Mouse (Mus musculus) thymus, adult 2 months (tissue): ENCODE results near the gene Ap1s1. TPM values are rescaled to one million over a fixed set of nuclear protein-coding genes. Genes with fewer than 3 reads are reported as not detected.

ENCODE experiments used
- DNase-seq: peaks from one replicate; pipeline ENCODE4 v3.0.0; 2021
- H3K27ac ChIP-seq: fragments of 200-500 bp; 2 replicates; pipeline ENCODE4 v1.5.1; 2012; ENCODE audit warnings: low read length, control low read depth; ENCODE audit not compliant: control insufficient read depth, insufficient read depth
- H3K27me3 ChIP-seq: fragments of 200-500 bp; 2 replicates; pipeline ENCODE4 v1.6.1; 2012; ENCODE audit warnings: mild to moderate bottlenecking, low read length, moderate library complexity, mixed read lengths; ENCODE audit not compliant: control insufficient read depth, insufficient read depth
- H3K36me3 ChIP-seq: fragments of 200-500 bp; 2 replicates; pipeline ENCODE4 v1.6.1; 2012; ENCODE audit warnings: mild to moderate bottlenecking, low read length, moderate library complexity; ENCODE audit not compliant: control insufficient read depth, insufficient read depth
- H3K4me1 ChIP-seq: fragments of 200-500 bp; replicated peaks from 2 replicates; pipeline ENCODE4 v1.6.1; 2012; ENCODE audit warnings: low read length; ENCODE audit not compliant: control insufficient read depth, insufficient read depth
- H3K4me3 ChIP-seq: fragments of 200-500 bp; 2 replicates; pipeline ENCODE4 v1.5.1; 2012; ENCODE audit warnings: mild to moderate bottlenecking, low read length, control low read depth, moderate library complexity; ENCODE audit not compliant: control insufficient read depth, insufficient read depth
- CTCF ChIP-seq: fragments of 200-500 bp; IDR thresholded peaks from 2 replicates; pipeline ENCODE4 v1.5.1; 2012; ENCODE audit warnings: mild to moderate bottlenecking, control low read depth, low read length, moderate library complexity, borderline replicate concordance; ENCODE audit not compliant: control insufficient read depth, poor library complexity, insufficient read depth; ENCODE audit errors: extremely low read depth
- POLR2A ChIP-seq: fragments of 200-500 bp; IDR thresholded peaks from 2 replicates; pipeline ENCODE4 v1.6.1; 2012; ENCODE audit warnings: mild to moderate bottlenecking, low read length, control low read depth, moderate library complexity; ENCODE audit not compliant: control insufficient read depth, poor library complexity, insufficient read depth; ENCODE audit errors: extremely low read depth
- WGBS: fragments of 180-500 bp; shearing (Covaris S2); methylation state at CpG from one replicate; pipeline ENCODE4 v1.1.7; 2018; 5-methylcytosine and 5-hydroxymethylcytosine counted together
- polyA plus RNA-seq: library from polyadenylated mRNA; depleted of rRNA; stranded (reverse); fragments of >200 nt; gene quantifications from 2 replicates; pipeline ENCODE4 v1.2.3, GENCODE M21; 2012

The Ap1s1 gene
- polyA plus RNA-seq, 1 experiment = 44.1 TPM

DNA sequence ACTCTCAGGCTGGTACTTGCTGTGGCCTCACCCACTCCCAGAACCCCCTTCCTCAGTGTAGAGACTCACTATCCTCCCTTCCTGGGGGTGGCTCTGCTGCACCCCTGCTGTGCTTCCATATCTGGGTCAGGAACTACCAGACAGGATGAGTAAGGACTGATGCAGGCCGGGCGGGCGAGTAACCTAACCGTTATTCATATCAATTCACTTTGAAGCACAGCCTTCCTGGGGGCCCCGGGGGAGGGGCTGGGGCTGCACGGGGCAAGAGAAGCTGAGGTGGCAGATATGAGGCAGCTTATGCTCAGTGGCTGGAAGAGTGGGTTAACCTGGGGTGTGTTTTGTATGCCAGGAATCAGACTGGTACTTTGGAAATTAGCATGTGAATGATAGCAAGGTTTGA is 39.1 kb upstream of the Ap1s1 start:
- H3K36me3 ChIP-seq = no peaks in the 10 kb centered on the region
- 89% methylated on average over 6 of the region's 6 CpGs for WGBS
- H3K27ac ChIP-seq = no peak overlapping the region
- DNase-seq = no peak
- H3K4me3 ChIP-seq = no peak overlapping the region
- H3K27me3 ChIP-seq = no peaks in the 10 kb centered on the region
- TF ChIP-seq POLR2A (no peak), CTCF (no peak)
- H3K4me1 ChIP-seq = no peaks in the 10 kb centered on the region

DNA sequence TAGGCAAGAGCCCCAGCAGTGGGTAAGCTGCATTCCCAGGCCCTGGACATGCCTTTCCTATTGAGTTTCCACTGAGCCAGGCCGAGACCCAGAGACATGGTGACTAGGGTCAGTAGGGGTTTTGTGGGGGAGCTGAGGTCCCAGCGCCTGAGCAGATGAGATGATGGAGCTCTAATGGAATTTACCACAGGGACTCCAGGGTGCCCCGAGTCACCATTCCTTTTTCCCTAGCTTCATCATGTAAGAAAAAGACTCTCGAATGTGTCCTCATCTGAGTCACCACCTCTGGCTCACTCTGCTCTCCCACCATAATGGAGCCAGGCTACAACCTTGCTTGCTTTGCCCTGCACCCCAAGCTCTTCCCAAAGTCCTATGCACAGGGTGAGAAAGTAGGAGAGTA is 37.1 kb upstream of the Ap1s1 start:
- DNase-seq = no peak
- no peak overlapping the region for H3K27ac ChIP-seq

DNA sequence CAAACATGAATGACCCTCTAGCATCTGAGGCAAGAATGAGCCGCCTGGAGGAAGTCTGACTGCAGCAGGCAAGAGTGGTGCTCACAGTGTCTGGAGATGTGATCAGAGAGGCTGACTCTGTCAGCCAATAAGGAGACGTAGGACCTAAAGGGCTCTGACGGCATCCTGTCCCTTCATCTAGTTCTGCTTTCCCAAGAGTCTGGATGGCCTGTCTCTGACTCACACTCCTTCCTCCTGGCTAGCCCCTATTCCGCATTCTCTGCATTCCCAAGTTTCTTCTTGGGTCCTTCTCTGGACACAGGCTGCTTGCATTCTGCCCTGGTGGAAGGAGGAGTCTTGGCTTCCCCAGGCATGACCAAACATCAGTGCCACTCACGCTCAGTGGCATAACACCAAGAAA is 33.9 kb upstream of the Ap1s1 start:
- Histone ChIP-seq H3K27me3 (no peaks in the 10 kb centered on the region), H3K27ac (no peak overlapping the region), H3K36me3 (no peaks in the 10 kb centered on the region), H3K4me1 (no peaks in the 10 kb centered on the region), H3K4me3 (no peak overlapping the region)
- DNase-seq = no peak
- TF ChIP-seq POLR2A = no peak
- no peak for TF ChIP-seq CTCF
- 50% methylated on average over 5 of the region's 5 CpGs for WGBS

More for the DNA sequence above, 37.1 kb upstream of the Ap1s1 start:
- no peak for TF ChIP-seq POLR2A
- TF ChIP-seq CTCF = no peak
- Histone ChIP-seq H3K27me3 (no peaks in the 10 kb centered on the region), H3K4me3 (no peak overlapping the region), H3K36me3 (no peaks in the 10 kb centered on the region), H3K4me1 (no peaks in the 10 kb centered on the region)
- 93% methylated on average over 4 of the region's 4 CpGs for WGBS

DNA sequence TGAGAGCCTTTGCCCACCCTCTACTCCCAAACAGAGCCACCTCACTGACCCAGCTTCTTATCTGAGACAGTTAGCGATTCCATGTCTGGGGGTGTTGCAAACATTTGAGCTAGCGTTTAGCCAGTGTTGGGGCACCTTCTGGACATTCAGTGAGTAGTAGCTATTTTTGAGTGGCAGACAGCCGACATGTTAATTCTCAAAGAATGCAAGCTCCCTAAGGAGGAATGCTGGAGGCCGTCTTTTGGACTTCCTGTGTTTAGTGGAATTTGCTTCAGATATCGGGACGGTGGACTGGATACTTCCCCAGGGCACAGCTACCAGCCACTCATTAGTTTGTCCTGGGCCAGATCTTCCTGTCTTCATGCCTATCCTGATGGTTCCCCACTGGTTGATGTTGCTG is 32.7 kb upstream of the Ap1s1 start:
- Histone ChIP-seq H3K36me3 (no peaks in the 10 kb centered on the region), H3K27ac (no peak overlapping the region), H3K27me3 (no peaks in the 10 kb centered on the region), H3K4me1 (no peaks in the 10 kb centered on the region), H3K4me3 (no peak overlapping the region)
- DNase-seq = no peak
- TF ChIP-seq CTCF (no peak), POLR2A (no peak)
- 86% methylated on average over 6 of the region's 6 CpGs for WGBS

DNA sequence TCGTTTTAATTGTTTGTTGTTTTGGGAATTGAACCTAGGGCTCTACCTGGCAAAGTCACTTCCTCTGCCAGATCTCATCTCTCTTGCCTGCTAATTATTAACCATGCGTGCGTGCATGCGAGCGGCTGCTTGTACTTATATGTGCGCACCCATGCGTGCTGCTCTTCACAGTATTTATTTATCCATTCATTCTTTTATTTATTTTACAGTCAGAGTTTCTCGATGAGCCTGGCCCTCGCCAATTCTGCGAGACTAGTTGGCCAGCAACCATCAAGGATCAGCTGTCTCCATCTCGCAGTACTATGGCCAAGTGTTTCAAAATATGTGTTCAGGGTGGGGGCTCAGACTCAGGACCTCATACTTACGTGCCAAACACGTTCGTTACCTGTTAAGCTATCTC is 32.1 kb upstream of the Ap1s1 start:
- H3K36me3 ChIP-seq = no peaks in the 10 kb centered on the region
- DNase-seq = no peak
- TF ChIP-seq CTCF (no peak), POLR2A (no peak)
- no peaks in the 10 kb centered on the region for H3K4me1 ChIP-seq
- no peak overlapping the region for H3K4me3 ChIP-seq
- 95% methylated on average over 14 of the region's 14 CpGs for WGBS
- no peak overlapping the region for H3K27ac ChIP-seq
- H3K27me3 ChIP-seq = no peaks in the 10 kb centered on the region

DNA sequence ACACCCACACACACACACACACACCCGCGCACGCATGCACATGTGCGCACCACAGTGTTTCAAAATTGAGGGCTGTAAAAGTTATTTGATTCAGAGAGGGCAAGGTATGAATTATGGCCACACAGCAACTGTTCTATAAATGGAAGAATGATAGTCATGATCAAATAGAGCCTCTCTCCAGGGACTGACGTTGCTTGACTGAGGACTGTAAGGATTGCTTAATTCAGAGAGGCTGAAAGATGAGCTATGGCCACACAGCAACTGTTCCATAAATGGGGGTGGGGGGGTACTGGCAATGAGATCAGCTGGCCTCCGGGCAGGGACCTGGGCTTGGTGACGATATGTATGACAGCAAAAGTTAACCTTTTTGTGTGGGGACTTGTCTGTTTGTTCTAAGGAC is 31.3 kb upstream of the Ap1s1 start:
- Histone ChIP-seq H3K27me3 (no peaks in the 10 kb centered on the region), H3K27ac (no peak overlapping the region), H3K4me1 (no peaks in the 10 kb centered on the region), H3K36me3 (no peaks in the 10 kb centered on the region), H3K4me3 (no peak overlapping the region)
- 96% methylated on average over 7 of the region's 7 CpGs for WGBS
- no peak for DNase-seq
- TF ChIP-seq POLR2A = no peak
- no peak for TF ChIP-seq CTCF
